Mouse (Mus musculus) spleen, postnatal 4 days (tissue): ENCODE data around the gene Ephb6.
"Not testable (repeated sequence)": the region's sequence is repeated elsewhere in the genome, so short reads cannot be mapped to it uniquely, and the experiment has no call there.

Experiments used
- DNase-seq, 2 experiments: peaks; one replicate each; pipeline ENCODE4 v3.0.0; 2022; ENCODE audit warnings: low spot score in 2 of 2

Gene Ephb6

GRCm38 (mm10) chr6:41605061-41605793, at the start of gene Ephb6:
Gene Ephb6 (plus strand): TSS chr6:41605482.
- peak; percentile 39 to 67 for DNase-seq

GRCm38 (mm10) chr6:41556389-41556788, 48.9 kb upstream of the Ephb6 start:
- DNase-seq = no peak

GRCm38 (mm10) chr6:41557468-41557867, 47.8 kb upstream of the Ephb6 start:
- peak in 1 of 2 experiments; percentile 47 for DNase-seq

GRCm38 (mm10) chr6:41558271-41558670, 47.0 kb upstream of the Ephb6 start:
- peak in 1 of 2 experiments; percentile 53 for DNase-seq

GRCm38 (mm10) chr6:41559331-41559730, 46.0 kb upstream of the Ephb6 start:
- no peak for DNase-seq

GRCm38 (mm10) chr6:41560273-41560672, 45.0 kb upstream of the Ephb6 start:
- peak in 1 of 2 experiments; percentile 9 for DNase-seq

GRCm38 (mm10) chr6:41562598-41562997, 42.7 kb upstream of the Ephb6 start:
- DNase-seq = no peak

- DNase-seq = not testable (repeated sequence)
Observed at GRCm38 (mm10) chr6:41563104-41563951, 42.0 kb upstream of the Ephb6 start.

- DNase-seq = no peak
Observed at GRCm38 (mm10) chr6:41565261-41565660, 40.0 kb upstream of the Ephb6 start.

GRCm38 (mm10) chr6:41566965-41567364, 38.3 kb upstream of the Ephb6 start:
- no peak for DNase-seq

GRCm38 (mm10) chr6:41569078-41569477, 36.2 kb upstream of the Ephb6 start:
- no peak for DNase-seq

GRCm38 (mm10) chr6:41576526-41577097, 28.7 kb upstream of the Ephb6 start:
- no peak for DNase-seq

GRCm38 (mm10) chr6:41577297-41577696, 28.0 kb upstream of the Ephb6 start:
- no peak for DNase-seq

- no peak for DNase-seq
Observed at GRCm38 (mm10) chr6:41581295-41581694, 24.0 kb upstream of the Ephb6 start.

- DNase-seq = no peak
Observed at GRCm38 (mm10) chr6:41582189-41582588, 23.1 kb upstream of the Ephb6 start.

- DNase-seq = peak in 1 of 2 experiments; percentile 67
Observed at GRCm38 (mm10) chr6:41604401-41605050, 756 bp upstream of the Ephb6 start.

GRCm38 (mm10) chr6:41605794-41606104, 467 bp downstream of the Ephb6 start:
- DNase-seq = no peak

GRCm38 (mm10) chr6:41606214-41606613, 932 bp downstream of the Ephb6 start:
- DNase-seq = no peak

GRCm38 (mm10) chr6:41607637-41608036, 2.4 kb downstream of the Ephb6 start:
- DNase-seq = no peak

- DNase-seq = no peak
Observed at GRCm38 (mm10) chr6:41620173-41620798, 15.0 kb downstream of the Ephb6 start.

GRCm38 (mm10) chr6:41621241-41621990, 16.1 kb downstream of the Ephb6 start:
- no peak for DNase-seq
